Mouse (Mus musculus) liver, embryonic 14 days (tissue): ENCODE results near the gene Trappc1. TPM values are rescaled to one million over a fixed set of nuclear protein-coding genes. Genes with fewer than 3 reads are reported as not detected.

ENCODE experiments used
- polyA plus RNA-seq: library from polyadenylated mRNA; depleted of rRNA; stranded (reverse); fragments of >200 nt; gene quantifications from 2 replicates; pipeline ENCODE4 v1.2.3, GENCODE M21; 2012; rRNA removed

Gene Trappc1
- polyA plus RNA-seq: 55.4 and 56.6 TPM in 2 replicates

DNA sequence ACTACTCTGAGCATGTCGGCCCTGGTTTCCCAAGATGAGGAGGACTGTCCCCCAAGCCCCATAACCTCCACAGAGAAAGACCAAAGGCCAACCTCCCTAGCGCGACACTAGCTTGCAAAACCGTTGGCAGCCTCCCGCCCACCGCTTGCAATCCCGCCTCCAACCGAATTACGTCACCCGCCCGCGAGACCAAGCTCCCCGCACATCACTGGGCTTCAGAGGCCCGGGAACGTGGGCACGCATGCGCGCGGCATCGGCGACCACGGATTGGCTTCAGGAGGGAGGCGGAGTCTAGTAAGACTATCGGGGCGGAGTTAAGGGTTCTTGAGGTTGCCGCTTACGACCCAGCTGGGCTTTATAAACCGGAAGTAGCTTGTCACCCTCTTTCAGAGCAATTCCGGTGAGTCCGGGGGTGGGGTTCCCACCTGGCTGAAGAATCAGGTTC is at the start of gene Trappc1, which contains the start of gene Cntrob:
Gene Trappc1 (plus strand): TSS at position 314 of the 445 bp plus-strand sequence.
Gene Cntrob (minus strand): TSS at position 109 of the 445 bp plus-strand sequence.

DNA sequence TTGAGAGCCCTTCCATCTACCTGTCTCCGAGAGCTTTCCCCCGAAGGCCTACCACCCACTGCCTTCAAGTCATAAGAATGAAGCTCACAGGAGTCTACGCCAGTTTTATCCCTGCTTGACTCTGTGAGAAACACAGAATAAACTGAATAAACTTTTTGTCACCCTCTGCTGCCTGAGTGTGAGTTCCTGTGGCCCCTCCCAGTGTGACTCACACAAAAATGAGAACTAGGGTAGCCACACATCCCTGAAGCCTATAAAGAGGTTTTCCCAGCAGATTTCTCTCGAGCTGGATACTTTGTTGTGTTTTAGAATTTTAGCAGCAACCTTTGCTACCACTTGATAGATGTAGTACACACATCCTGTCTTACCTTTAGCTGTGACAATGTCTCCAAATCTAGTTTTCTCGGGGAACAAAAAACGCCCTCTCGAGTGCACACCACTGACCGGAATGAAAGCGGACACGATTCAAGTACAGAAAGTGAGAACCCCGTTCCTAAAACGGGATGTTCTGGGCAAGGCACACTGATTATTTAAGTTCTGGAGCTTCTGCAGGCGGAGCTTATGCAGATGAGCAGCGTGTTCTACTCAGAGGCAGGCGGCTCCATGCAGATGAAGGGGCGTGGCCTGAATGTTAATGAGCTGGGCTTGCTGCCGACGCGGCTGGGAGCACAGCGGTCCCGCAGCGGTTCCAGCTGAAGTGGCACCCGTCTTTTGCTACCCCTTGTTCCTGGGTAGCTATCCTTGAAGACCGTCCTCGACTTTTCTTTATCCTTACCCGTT is 2.0 kb downstream of the Trappc1 start, which contains the start of gene Kcnab3:
Gene Kcnab3 (plus strand): TSS at position 631 of the 780 bp plus-strand sequence.

GRCm38 (mm10) chr11:69340161-69341131 is 16.7 kb downstream of the Trappc1 start, which contains the start of gene Rnf227:
Rnf227 (plus strand) TSS chr11:69340461.

DNA sequence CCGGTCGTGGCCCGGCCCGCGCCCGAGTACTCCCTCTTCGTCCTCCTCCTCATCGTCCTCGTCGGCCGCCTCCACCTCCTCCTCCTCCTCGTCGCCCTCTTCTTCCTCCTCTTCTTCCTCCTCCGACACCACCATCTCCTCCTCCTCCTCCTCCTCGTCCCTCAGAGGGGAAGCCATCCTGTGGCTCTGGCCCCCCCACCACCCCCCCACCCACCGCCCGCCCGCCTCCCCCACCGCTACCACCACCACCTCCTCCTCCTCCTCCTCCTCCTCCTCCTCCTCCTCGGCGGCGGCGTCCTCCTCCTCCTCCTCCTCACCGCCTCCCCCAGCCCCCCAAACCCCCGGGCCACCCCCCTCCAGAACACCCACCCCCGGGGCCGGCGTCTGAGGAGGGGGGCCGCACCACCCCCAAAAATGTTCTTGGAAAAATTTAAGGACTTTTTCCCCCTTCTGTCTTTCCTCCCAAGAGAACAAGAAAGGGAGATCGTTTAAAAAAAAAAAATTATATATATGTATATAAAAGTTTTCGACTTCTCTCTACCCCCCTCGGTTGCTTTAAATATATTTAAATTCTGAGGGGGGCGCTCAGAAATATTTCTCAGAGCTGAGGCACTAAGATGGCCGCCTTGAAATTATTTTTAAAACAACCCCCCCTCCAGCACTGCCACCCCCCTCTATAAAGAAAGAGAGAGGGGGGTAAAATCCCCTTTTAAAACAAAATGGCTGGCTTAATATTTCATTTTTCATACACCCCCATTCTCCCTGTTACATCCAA is 45.6 kb downstream of the Trappc1 start, which contains the start of gene Chd3:
Gene Chd3 (minus strand): TSS at position 192 of the 775 bp plus-strand sequence.

Other genes with a start within 250 kb of the Trappc1 start
- 19.1 and 24.8 TPM in 2 replicates for gene Vamp2, start 235.5 kb upstream of the Trappc1 start, polyA plus RNA-seq
- 1.5 and 1.9 TPM in 2 replicates for gene Per1, start 228.8 kb upstream of the Trappc1 start, polyA plus RNA-seq
- gene Hes7, start 203.6 kb upstream of the Trappc1 start, polyA plus RNA-seq: 0.09 and 0.10 TPM in 2 replicates
- gene 9130213A22Rik, start 201.4 kb upstream of the Trappc1 start, polyA plus RNA-seq: 0.03 and 0.07 TPM in 2 replicates
- 0.05 and 0.08 TPM in 2 replicates for gene Aloxe3, start 198.1 kb upstream of the Trappc1 start, polyA plus RNA-seq
- gene Alox12b, start 167.0 kb upstream of the Trappc1 start, polyA plus RNA-seq: not detected in 2 replicates
- 0.01 TPM in 2 replicates for gene Alox8, start 126.1 kb upstream of the Trappc1 start, polyA plus RNA-seq
- gene Gucy2e, start 86.9 kb upstream of the Trappc1 start, polyA plus RNA-seq: under 0.01 TPM in 1 of 2 replicates, not detected in the other
- 9.3 and 9.8 TPM in 2 replicates for gene Cntrob, start 205 bp upstream of the Trappc1 start, polyA plus RNA-seq
- 0.10 and 0.15 TPM in 2 replicates for gene Kcnab3, start 2.3 kb downstream of the Trappc1 start, polyA plus RNA-seq
- gene Rnf227, start 16.5 kb downstream of the Trappc1 start, polyA plus RNA-seq: 0.39 and 0.54 TPM in 2 replicates
- 12.1 and 13.2 TPM in 2 replicates for gene Chd3, start 45.4 kb downstream of the Trappc1 start, polyA plus RNA-seq
- gene Naa38, start 71.5 kb downstream of the Trappc1 start, polyA plus RNA-seq: 67.1 and 70.4 TPM in 2 replicates
- gene Cyb5d1, start 71.7 kb downstream of the Trappc1 start, polyA plus RNA-seq: 9.2 and 9.3 TPM in 2 replicates
- gene Tmem88, start 74.3 kb downstream of the Trappc1 start, polyA plus RNA-seq: 3.5 and 4.0 TPM in 2 replicates
- 0.93 and 1.4 TPM in 2 replicates for gene Kdm6b, start 89.7 kb downstream of the Trappc1 start, polyA plus RNA-seq
- gene Dnah2, start 225.1 kb downstream of the Trappc1 start, polyA plus RNA-seq: 0.01 and 0.06 TPM in 2 replicates
- gene Efnb3, start 236.2 kb downstream of the Trappc1 start, polyA plus RNA-seq: 0.90 and 0.99 TPM in 2 replicates